Mouse (Mus musculus) E14TG2a.4 (cell line): ENCODE results near the gene Masp2.

Experiments used
- CTCF ChIP-seq: conservative IDR thresholded peaks from 2 replicates; pipeline ENCODE4 v1.5.1; 2014; ENCODE audit warnings: low read length
- NANOG ChIP-seq: IDR thresholded peaks from 2 replicates; pipeline ENCODE4 v1.6.1; 2014; ENCODE audit warnings: borderline replicate concordance, low read length, mixed read lengths

- TF ChIP-seq CTCF (no peak), NANOG (no peak)
Observed at GRCm38 (mm10) chr4:148644926-148645325, 42.6 kb downstream of the Masp2 start.
